Mouse (Mus musculus): Measurements from ENCODE around the gene Pcmtd2.
"Not testable (repeated sequence)": the region's sequence is repeated elsewhere in the genome, so short reads cannot be mapped to it uniquely, and the experiment has no call there.

Pcmtd2 gene

DNA sequence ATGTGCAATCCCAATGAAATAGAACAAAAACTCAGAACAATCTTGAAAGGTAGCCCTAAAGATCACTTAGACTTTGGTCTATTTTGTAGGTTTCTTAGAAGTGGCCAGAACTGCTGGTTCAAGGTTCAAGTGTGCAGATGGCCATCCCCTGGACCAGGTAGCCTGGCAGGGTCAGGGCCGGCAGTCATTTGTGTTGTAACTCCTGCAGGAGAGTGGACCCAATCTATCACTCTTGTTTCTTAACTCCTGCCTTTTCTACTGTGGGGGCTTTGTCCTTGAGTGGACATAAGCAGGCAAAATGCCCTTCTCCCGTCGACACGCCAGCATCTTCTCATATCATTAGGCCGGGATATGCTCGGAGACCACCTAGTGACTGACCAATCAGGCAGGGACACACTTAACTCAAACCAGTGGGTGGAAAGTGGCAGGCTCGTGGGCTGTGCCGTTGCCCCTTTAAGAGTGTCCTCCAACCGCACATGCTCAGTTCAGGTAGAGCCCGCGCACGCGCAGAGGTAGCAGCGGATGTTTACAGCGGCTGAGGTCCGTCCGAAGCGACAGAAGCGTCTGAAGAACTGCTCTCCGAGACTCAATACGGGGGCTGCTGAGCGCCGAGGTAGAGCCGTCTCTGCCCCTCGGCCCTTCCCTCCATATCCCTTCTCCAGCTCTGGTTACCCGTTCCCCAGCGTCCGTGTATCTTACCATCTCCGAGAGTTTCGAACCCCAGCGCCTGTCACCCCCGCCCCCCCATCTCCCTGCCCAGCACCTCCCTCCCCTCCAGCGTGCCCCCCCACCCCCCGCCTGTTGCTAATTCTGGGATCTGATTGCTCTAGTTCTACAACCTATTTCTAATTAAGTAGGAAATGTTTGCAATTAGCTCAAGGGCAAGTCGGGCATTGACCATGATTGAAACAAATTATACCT lies at the start of gene Pcmtd2:
TSS of gene Pcmtd2 (plus strand) at position 483 of the 921 bp plus-strand sequence.
- DNase-seq (ENCODE audit: inconsistent age in 2 of 2, low spot score in 1 of 2) = peak; percentile 93 to 98

DNA sequence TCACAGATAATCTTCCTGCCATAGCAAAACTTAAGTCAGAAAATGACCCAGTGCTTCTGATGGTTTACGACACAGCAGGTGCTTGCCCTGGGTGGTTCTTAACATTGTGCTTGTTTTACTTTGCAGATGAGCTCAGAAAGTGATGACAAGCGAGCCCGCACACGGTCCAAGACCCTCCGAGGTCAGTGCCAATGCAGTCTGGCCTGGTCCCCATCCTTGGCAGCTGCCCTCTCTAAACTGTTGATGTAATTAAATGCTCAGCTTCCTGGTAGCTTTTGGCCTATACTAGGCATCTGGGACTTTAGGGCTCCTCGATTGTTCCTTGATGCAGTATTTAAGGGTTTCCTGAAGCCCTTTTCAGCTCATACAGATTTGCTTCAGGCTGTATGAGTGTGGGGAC lies 48.3 kb upstream of the Pcmtd2 start:
- DNase-seq (ENCODE audit: inconsistent age in 2 of 2, low spot score in 1 of 2) = no peak

DNA sequence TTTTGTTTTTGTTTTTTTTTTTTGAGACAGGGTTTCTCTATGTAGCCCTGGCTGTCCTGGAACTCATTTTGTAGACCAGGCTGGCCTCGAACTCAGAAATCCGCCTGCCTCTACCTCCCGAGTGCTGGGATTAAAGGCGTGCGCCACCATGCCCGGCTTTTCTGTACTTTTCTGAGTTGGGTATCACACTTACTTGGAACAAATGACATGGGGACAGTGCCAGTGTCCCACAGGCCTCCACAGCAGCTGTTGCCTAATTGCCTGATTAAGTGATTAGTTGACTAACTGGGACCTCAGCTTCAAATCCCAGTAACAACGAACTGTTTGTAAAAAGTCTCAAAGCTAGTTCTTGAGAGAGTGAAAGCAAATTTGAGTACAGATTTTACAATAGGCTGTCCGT lies 44.5 kb upstream of the Pcmtd2 start:
- not testable (repeated sequence) for DNase-seq (ENCODE audit: inconsistent age in 2 of 2, low spot score in 1 of 2)

DNA sequence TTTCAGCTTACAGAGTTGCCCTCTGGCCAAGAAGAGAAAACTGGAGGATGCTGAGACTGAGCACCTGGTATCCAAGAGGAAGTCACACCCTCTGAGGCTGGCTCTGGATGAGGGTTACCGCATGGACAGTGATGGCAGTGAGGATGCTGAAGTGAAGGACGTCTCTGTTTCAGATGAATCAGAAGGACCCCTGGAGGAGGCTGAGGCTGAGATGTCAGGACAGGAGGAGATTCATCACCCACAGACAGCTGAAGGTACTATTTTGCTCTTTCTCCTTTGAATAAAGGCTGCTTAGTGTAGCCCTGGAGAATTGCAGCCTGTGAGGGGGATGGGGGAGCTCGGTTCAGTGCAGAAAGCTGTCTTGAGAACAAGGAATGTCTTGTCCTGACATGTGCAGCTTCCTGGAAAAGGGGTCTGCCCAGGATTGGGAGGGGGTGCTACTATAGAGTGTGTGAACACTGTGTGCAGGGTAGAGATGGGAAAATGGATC lies 42.0 kb upstream of the Pcmtd2 start:
- no peak for DNase-seq (ENCODE audit: inconsistent age in 2 of 2, low spot score in 1 of 2)

DNA sequence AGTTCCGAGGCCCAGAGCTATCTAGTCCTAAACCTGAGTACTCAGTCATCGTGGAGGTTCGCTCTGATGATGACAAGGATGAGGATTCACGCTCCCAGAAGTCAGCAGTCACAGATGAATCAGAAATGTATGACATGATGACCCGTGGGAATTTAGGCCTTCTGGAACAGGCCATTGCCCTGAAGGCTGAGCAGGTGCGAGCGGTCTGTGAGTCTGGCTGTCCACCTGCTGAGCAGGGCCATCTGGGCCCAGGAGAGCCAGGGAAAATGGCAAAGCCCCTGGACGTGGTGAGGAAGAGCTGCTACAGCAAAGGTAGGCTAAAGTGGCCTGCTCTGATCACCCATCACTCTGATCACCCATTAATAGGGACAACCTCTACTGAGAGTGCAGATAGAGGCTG lies 40.0 kb upstream of the Pcmtd2 start:
- DNase-seq (ENCODE audit: inconsistent age in 2 of 2, low spot score in 1 of 2) = no peak

DNA sequence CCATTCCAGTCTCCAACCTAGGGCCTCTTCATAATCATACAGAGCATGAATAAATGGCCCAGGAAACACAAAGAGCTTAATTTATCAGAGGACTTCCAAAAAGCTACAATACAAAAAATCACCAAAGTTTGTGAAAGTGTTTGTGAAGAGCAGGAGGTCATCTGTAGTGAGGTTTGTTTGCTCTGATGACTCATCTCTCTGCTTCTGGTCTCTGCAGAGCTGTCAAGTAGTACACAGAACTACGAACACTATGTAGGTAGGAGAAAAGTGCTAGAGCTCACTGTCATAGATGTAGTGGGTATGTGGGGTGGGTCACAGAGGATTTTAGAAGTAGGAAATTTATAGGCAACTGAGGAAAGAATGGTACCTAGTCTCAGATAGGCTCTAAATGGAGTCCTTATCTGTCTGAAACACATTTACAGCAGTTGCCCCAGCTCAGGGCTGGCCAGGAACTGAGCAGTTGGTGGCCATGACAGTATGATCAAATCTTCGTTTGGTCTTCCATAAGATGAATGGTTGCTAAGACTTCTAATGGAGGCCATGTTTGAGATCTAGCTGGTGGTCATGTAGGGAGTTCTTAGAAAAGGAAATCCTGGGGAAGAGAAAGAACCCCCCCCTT lies 8.5 kb upstream of the Pcmtd2 start:
- no peak for DNase-seq (ENCODE audit: inconsistent age in 2 of 2, low spot score in 1 of 2)

DNA sequence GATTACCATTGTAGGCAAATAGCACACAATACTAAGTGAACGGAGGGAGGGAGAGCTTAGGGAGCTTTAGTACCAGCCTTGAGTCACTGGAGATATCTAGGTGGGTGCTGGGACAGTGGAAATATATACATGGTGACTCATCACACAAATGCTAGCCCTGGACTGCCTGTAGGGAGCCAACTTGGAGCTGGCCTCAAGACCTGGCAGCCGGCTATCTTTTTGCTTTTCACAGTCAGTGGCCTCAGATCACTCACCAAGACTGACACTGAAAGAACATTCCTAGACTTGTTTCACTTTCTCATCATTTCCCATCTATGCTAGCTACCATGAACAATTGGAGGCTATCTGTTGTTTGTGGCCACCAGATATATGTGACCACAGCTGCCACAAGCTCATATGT lies 4.9 kb upstream of the Pcmtd2 start:
- DNase-seq (ENCODE audit: inconsistent age in 2 of 2, low spot score in 1 of 2) = no peak

DNA sequence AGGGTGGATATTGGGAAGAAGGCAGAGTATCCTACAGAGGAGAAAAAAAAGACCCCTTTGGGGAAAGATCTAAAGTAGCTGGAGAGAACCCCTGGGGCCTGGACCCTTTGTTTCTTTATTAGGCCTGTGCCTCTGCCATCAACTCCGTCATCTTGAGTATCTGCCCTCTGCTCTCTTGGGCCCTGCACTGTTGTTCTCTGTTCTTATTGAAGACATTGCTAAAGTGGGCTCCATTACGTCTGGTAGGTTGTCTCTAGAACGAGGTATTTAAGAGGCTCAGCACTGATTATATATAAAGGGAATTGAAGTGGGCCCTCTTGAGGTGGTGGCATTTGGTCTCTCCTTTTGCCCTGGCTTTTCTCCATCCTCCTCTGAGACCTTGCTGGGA lies 633 bp downstream of the Pcmtd2 start:
- peak in 1 of 2 experiments; percentile 67 for DNase-seq (ENCODE audit: inconsistent age in 2 of 2, low spot score in 1 of 2)

DNA sequence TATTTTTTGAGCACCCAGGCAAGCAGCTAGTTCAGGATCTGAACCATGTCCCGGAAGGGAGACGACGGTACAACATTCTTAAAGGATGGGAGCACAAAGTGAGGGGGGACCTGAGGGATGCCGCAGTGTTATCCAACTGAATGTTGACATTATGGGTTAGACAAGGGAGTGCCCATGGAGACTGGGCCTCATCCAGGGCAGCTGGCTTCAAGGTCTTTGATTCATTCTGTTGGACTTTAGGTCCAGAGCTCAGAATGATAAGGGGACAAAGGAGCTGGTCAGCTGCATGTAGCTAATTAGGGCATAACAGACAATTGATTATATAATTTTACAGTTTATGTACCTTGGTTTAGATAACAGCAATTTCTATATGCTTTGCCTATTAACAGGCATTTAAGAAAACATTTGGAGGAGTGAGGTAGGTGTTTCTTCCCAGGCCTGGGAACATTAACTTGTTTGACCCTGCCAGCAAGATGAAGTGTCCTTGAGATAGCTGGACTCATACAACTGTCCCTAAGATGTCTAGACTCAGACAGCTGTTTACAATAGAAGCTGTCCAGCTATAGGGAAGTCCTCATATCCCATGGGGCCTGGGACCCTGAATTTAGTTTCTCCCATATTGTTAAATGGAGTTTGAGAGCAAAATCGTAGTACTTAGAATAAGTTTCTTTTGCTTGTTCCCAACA lies 8.2 kb downstream of the Pcmtd2 start:
- DNase-seq (ENCODE audit: inconsistent age in 2 of 2, low spot score in 1 of 2) = peak; percentile 42 to 71

DNA sequence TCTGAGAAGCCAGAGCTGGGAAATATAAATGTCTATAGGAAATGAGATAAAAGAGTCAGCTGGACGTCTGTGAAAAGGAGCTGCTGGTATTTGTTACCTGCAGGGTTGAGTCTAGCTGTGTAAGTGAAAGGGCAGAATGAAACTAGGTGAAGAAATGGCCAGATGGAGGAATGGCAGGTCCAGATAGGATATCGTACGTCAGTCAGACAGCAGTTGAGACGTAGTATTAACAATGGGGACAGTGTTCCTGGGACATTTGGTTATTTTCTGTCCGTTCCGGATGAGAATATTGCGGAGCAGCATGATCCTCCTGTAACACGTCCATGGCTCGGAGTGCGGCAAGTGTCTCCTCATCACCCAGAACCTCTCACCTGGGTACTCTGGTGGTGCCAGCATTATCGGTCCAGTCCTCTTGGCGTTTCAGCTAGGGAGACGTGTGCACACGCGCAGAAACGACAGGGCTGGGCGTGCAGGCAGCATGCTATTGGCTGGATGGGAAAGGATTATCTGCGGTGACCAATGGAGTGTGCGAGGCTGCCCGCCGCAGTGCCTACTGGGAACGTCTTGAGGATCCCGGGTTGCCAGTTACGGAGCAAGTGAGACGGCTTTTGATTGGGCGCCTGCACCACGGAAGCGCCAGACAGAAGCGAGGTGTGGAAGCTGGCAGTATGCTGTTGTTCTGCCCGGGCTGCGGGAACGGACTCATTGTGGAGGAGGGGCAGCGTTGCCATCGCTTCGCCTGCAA lies 26.3 kb downstream of the Pcmtd2 start, which contains the start of gene Polr3k:
TSS of gene Polr3k (plus strand) at position 547 of the 745 bp plus-strand sequence.
- DNase-seq (ENCODE audit: inconsistent age in 2 of 2, low spot score in 1 of 2) = peak; percentile 96 to 98

DNA sequence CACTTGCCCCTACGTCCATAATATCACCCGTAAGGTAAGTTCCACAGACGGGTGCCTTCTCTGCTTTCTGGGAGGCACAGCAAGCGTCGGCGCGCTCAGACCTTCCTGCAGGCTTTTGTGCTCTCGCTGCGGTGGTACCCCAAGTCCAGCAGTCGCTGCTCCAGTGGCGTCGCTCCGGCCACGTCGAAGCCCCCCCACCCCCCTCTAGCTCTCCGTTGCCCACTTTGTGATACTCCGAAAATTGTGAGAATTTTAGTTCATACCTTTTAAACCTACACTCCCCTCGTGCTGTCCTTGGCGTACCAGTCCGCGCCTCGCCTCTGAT lies 26.8 kb downstream of the Pcmtd2 start:
- no peak for DNase-seq (ENCODE audit: inconsistent age in 2 of 2, low spot score in 1 of 2)

DNA sequence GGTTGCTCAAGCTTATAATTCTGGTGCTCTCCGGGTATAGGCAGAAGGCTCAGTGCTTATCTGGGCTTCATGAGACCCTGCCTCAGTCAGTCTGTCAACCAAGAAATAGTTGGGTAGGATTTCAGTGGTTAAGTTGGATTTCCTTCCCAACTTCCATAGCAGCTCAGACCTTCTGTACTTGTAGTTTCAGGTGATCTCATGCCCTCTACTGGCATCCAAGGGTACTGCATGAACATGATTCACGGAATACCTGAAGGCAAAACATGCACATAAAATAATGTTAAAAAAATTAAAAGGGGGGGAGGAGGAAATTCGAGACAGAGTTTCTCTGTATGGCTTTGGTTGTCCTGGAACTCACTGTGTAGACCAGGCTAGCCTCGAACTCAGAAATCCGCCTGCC lies 29.3 kb downstream of the Pcmtd2 start:
- DNase-seq (ENCODE audit: inconsistent age in 2 of 2, low spot score in 1 of 2) = peak; percentile 56 to 90

DNA sequence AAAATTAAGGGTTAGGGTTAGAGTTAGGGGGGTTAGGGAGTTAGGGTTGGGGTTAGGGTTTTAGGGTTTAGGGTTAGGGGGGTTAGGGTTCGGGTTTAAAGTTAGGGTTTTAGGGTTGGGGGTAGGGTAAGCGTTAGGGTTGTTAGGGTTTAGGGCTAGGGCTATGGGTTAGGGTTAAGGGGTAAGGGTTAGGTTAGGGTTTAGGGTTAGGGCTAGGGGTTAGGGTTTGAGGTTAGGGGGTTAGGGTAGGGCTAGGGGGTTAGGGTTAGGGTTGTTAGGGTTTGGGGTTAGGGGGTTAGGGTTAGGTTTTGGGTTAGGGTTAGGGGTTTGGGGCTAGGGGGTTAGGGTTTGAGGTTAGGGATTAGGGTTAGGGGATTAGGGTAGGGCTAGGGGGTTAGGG lies 33.4 kb downstream of the Pcmtd2 start:
- no peak for DNase-seq (ENCODE audit: inconsistent age in 2 of 2, low spot score in 1 of 2)

DNA sequence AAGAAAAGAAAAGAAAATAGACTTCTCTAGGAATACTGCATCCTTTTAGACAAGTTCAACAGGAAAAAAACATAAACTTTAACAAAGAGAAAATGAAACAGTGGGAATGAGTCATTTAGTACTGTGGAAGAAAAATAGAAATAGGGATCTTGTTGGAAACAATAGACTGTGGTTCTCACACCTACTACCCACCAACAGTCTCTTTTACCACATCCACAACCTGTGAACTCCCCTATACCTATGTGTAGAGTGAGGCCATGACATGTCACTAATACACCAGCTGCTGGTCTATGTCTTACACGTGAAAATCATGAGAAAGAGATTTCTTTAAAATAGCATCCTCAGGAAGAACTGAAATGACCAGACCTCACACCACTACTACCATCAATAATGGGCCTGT lies 41.2 kb downstream of the Pcmtd2 start:
- DNase-seq (ENCODE audit: inconsistent age in 2 of 2, low spot score in 1 of 2) = no peak

DNA sequence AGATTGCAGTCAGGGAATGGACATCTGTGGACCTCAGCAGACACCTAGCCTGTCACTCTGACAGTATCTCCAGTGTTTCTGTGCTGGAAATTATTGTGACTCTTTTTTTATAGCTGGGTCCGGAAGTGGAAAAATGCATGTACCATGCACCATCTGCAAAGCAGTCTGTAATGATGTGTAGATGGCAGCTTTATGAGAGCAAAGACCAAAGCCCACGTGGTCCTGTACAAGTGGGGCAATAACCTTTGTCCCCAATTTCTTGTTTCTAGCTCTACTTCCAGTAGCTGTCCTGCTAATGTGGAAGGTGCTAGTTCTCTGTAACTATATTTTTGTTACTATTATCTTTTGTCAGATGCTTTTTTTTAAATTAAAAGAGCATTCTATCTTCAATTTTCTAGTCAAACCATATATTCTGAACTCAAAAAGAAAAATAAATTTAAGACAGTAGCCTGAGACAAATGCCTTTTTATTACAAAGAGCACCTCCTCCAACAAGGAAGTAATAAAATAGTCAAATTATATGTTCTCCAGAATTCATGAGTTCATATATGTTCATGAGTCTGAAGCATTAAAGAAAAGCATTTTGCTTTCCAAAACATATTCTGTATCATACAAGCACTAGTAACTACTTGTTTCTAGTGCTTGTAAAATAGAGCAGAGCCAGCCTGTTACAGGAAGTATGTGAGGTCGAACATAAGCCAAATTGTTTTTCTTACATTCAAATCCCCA lies 45.5 kb downstream of the Pcmtd2 start:
- DNase-seq (ENCODE audit: inconsistent age in 2 of 2, low spot score in 1 of 2) = no peak

All from adrenal gland, adult (tissue).